Mouse (Mus musculus) intestine, embryonic 14.5 days (tissue): ENCODE measurements around the gene Insl5. TPM values are rescaled to one million over a fixed set of nuclear protein-coding genes. Genes with fewer than 3 reads are reported as not detected.

Experiments
- ATAC-seq: fragments of 200-750 bp; cut with Nextera tagmentation; replicated peaks from 2 replicates; pipeline ENCODE4 v1.8.0; 2017; ENCODE audit warnings: low read depth, moderate number of reproducible peaks, moderate TSS enrichment, moderate library complexity; ENCODE audit not compliant: low FRiP score, low TSS enrichment
- DNase-seq: peaks from one replicate; pipeline ENCODE4 v3.0.0-alpha.2; 2018; ENCODE audit warnings: low spot score
- H3K27ac ChIP-seq: fragments of 300-500 bp; sonication (generic); 2 replicates; pipeline ENCODE4 v1.5.1; 2014; ENCODE audit warnings: low read depth, mild to moderate bottlenecking, control low read depth
- H3K27me3 ChIP-seq: fragments of 300-500 bp; sonication (generic); replicated peaks from 2 replicates; pipeline ENCODE4 v1.6.1; 2014; ENCODE audit warnings: low read length, control low read depth; ENCODE audit not compliant: control insufficient read depth, insufficient read depth
- H3K36me3 ChIP-seq: fragments of 300-500 bp; sonication (generic); 2 replicates; pipeline ENCODE4 v1.6.1; 2014; ENCODE audit warnings: low read length, control low read depth; ENCODE audit not compliant: control insufficient read depth, insufficient read depth
- H3K4me1 ChIP-seq: fragments of 300-500 bp; sonication (generic); replicated peaks from 2 replicates; pipeline ENCODE4 v1.6.1; 2014; ENCODE audit warnings: low read length, control low read depth, mixed read lengths; ENCODE audit not compliant: control insufficient read depth, insufficient read depth
- H3K4me2 ChIP-seq: fragments of 300-500 bp; sonication (generic); 2 replicates; pipeline ENCODE4 v1.6.1; 2014; ENCODE audit warnings: low read length
- H3K4me3 ChIP-seq: fragments of 300-500 bp; sonication (generic); 2 replicates; pipeline ENCODE4 v1.5.1; 2014; ENCODE audit warnings: low read depth, low read length, control low read depth, mixed read lengths
- H3K9ac ChIP-seq: fragments of 300-500 bp; sonication (generic); 2 replicates; pipeline ENCODE4 v1.6.1; 2014; ENCODE audit warnings: mild to moderate bottlenecking, low read length
- H3K9me3 ChIP-seq: fragments of 300-500 bp; sonication (generic); 2 replicates; pipeline ENCODE4 v1.6.1; 2016; ENCODE audit warnings: low read length, control low read depth; ENCODE audit not compliant: control insufficient read depth
- WGBS: fragments of 180-500 bp; shearing (Covaris S2); extraction: QIAGEN DNeasy Blood & Tissue Kit; methylation state at CpG from one replicate; pipeline ENCODE4 v1.1.7; 2014; 5-methylcytosine and 5-hydroxymethylcytosine counted together
- polyA plus RNA-seq: library from polyadenylated mRNA; unstranded; fragments of >200 nt; fragmentation: Nextera tagmentation; extraction: Ambion mirVana; gene quantifications from 2 replicates; pipeline ENCODE4 v1.2.1, GENCODE M21; 2014

Gene Insl5
- polyA plus RNA-seq, 1 experiment from 2014 or later: not detected

- no peaks in the 10 kb centered on the region for H3K9me3 ChIP-seq
- no peaks in the 10 kb centered on the region for H3K27me3 ChIP-seq
- no peak overlapping the region for H3K4me3 ChIP-seq
- H3K4me2 ChIP-seq: no peak overlapping the region
- H3K36me3 ChIP-seq: no peaks in the 10 kb centered on the region
- DNase-seq: peak; percentile 61
- no peaks in the 10 kb centered on the region for H3K4me1 ChIP-seq
- no peak overlapping the region for H3K27ac ChIP-seq
- WGBS: 3% methylated on average over 2 of the region's 2 CpGs
- ATAC-seq: peak; percentile 40; the same call in 1 of the 2 replicates
- no peak overlapping the region for H3K9ac ChIP-seq
Observed at GRCm38 (mm10) chr4:102986917-102987316, 39.7 kb downstream of the Insl5 start.

- peak; percentile 47 for DNase-seq
- H3K27me3 ChIP-seq: no peaks in the 10 kb centered on the region
- no peaks in the 10 kb centered on the region for H3K9me3 ChIP-seq
- H3K9ac ChIP-seq: no peak overlapping the region
- no peak overlapping the region for H3K4me2 ChIP-seq
- no peaks in the 10 kb centered on the region for H3K4me1 ChIP-seq
- no peaks in the 10 kb centered on the region for H3K36me3 ChIP-seq
- 82% methylated on average over 7 of the region's 7 CpGs for WGBS
- ATAC-seq: no peak
- no peak overlapping the region for H3K27ac ChIP-seq
- H3K4me3 ChIP-seq: no peak overlapping the region
Observed at GRCm38 (mm10) chr4:102986173-102986572, 40.5 kb downstream of the Insl5 start.

- Histone ChIP-seq H3K4me1 (peaks cover 3% of the 10 kb centered on the region; the same call in 1 of the 2 replicates), H3K4me3 (no peak overlapping the region), H3K9ac (no peak overlapping the region), H3K27me3 (peaks cover 6% of the 10 kb centered on the region; the same call in 1 of the 2 replicates), H3K27ac (no peak overlapping the region), H3K4me2 (no peak overlapping the region), H3K36me3 (no peaks in the 10 kb centered on the region), H3K9me3 (no peaks in the 10 kb centered on the region)
- 80% methylated on average over 8 of the region's 8 CpGs for WGBS
- DNase-seq (no peak), ATAC-seq (no peak)
Observed at GRCm38 (mm10) chr4:102981709-102982108, 44.9 kb downstream of the Insl5 start.

DNA sequence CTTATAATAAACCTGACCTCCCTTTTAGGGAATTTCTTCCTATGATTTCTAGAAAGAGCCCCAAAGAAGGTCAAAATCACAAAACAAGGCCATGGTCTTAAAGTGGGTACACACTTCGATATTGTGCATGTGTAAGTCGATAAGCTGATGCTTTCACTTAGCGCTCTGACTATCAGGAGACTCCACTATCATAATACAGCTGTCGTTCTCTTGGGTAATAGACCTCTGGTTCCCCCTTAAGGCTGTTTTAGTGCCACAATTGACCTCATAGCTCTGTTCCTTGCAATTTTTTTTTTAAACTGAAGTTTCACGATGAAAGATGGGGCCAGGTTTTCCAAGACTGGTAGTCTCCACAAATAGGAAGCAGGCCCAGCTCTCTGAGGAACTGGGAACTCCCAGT, 47.3 kb downstream of the Insl5 start:
- H3K27me3 ChIP-seq: peaks cover 6% of the 10 kb centered on the region; the same call in 1 of the 2 replicates
- DNase-seq (no peak), ATAC-seq (no peak)
- H3K4me3 ChIP-seq: no peak overlapping the region
- 53% methylated on average over 5 of the region's 5 CpGs for WGBS
- H3K4me1 ChIP-seq: peaks cover 3% of the 10 kb centered on the region; the same call in 1 of the 2 replicates
- H3K9ac ChIP-seq: no peak overlapping the region
- no peaks in the 10 kb centered on the region for H3K9me3 ChIP-seq
- H3K4me2 ChIP-seq: peak overlapping the region; percentile 53
- no peaks in the 10 kb centered on the region for H3K36me3 ChIP-seq
- H3K27ac ChIP-seq: no peak overlapping the region

DNA sequence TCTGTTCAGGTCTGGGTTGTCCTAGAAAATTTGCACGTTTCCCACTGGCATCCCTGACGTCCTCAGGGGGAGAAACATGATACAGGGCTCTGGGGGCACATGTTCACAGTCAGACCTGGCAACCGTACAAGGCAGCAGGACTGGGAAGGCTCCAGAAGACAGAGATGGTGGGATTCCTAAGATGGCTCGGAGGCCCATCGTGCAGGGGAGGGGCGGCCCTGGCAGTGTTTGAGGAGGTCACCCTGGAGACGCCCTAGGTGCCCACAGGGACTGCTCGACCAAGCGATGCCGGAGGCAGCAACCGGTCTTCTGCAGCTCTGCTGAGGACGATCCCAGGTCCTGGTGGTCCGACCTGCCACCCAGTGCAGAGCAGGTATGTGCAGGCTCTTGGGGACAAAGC, 48.2 kb downstream of the Insl5 start, which contains the start of gene Tctex1d1:
Gene Tctex1d1 (plus strand): TSS at position 167 of the 400 bp plus-strand sequence.
- H3K4me3 ChIP-seq: peak within 1 kb of the TSS; percentile 20; the same call in 1 of the 2 replicates
- H3K4me2 ChIP-seq: peak within 1 kb of the TSS; percentile 53
- ATAC-seq: 0 out of 2 replicates have a peak, but pooled peaks have one; percentile 43
- H3K27ac ChIP-seq: no peak within 1 kb of the TSS
- peak; percentile 69 for DNase-seq
- H3K9ac ChIP-seq: no peak within 1 kb of the TSS
- 2% methylated on average over 13 of the region's 13 CpGs for WGBS
- no peaks in the 10 kb centered on the region for H3K9me3 ChIP-seq
- H3K36me3 ChIP-seq: no peaks in the 10 kb centered on the region
- H3K4me1 ChIP-seq: peaks cover 3% of the 10 kb centered on the region; the same call in 1 of the 2 replicates
- H3K27me3 ChIP-seq: peaks cover 6% of the 10 kb centered on the region; the same call in 1 of the 2 replicates

DNA sequence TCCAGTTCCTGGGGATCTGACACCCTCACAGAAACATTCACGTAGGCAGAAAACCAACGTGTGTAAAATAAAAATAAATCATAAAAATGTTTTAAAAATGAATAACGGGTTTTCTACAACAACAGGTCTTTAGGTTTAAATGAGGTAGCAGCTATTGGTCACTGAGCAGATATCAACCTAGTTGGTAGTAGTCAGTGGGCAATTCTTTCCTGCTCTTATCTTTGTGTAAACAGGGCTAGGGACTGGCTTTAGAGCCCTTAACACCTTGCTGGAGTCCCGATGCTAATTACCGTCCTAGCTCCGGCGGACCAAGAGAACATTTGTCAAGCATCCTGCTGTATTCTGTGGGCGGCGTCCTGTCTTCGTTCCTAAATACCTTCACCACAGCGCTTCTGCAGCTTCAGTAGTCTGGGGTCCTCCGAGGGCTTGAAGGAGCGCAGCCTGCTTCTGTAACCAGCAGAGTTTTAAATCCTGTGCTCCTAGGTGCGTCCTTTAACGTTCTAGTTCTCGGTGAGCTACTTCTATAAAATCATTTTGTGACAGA, 48.8 kb downstream of the Insl5 start:
- peaks cover 3% of the 10 kb centered on the region; the same call in 1 of the 2 replicates for H3K4me1 ChIP-seq
- H3K27ac ChIP-seq: no peak overlapping the region
- H3K4me2 ChIP-seq: peak overlapping the region; percentile 53
- DNase-seq (peak; percentile 60), ATAC-seq (no peak)
- WGBS: 10% methylated on average over 16 of the region's 16 CpGs
- no peak overlapping the region for H3K9ac ChIP-seq
- H3K27me3 ChIP-seq: peaks cover 6% of the 10 kb centered on the region; the same call in 1 of the 2 replicates
- H3K36me3 ChIP-seq: no peaks in the 10 kb centered on the region
- no peak overlapping the region for H3K4me3 ChIP-seq
- no peaks in the 10 kb centered on the region for H3K9me3 ChIP-seq

GRCm38 (mm10) chr4:102976290-102977275, 50.1 kb downstream of the Insl5 start:
- Histone ChIP-seq H3K9ac (no peak overlapping the region), H3K27me3 (peaks cover 6% of the 10 kb centered on the region; the same call in 1 of the 2 replicates), H3K27ac (no peak overlapping the region), H3K4me1 (peaks cover 3% of the 10 kb centered on the region; the same call in 1 of the 2 replicates), H3K4me2 (no peak overlapping the region), H3K4me3 (no peak overlapping the region), H3K36me3 (no peaks in the 10 kb centered on the region), H3K9me3 (no peaks in the 10 kb centered on the region)
- ATAC-seq (no peak), DNase-seq (no peak)
- whole genome bisulfite sequencing: 56% methylated on average over 12 of the region's 12 CpGs

- Histone ChIP-seq H3K4me3 (no peak overlapping the region), H3K36me3 (no peaks in the 10 kb centered on the region), H3K4me2 (no peak overlapping the region), H3K9ac (no peak overlapping the region), H3K27me3 (peaks cover 6% of the 10 kb centered on the region; the same call in 1 of the 2 replicates), H3K27ac (no peak overlapping the region), H3K4me1 (peaks cover 3% of the 10 kb centered on the region; the same call in 1 of the 2 replicates), H3K9me3 (no peaks in the 10 kb centered on the region)
- ATAC-seq (no peak), DNase-seq (peak; percentile 25)
- WGBS: 69% methylated on average over 5 of the region's 5 CpGs
Observed at GRCm38 (mm10) chr4:102974172-102974571, 52.5 kb downstream of the Insl5 start.
